Mouse (Mus musculus): Measurements from ENCODE around the gene Snrnp27. TPM values are rescaled to one million over a fixed set of nuclear protein-coding genes. Genes with fewer than 3 reads are reported as not detected.

Gene Snrnp27
- polyA plus RNA-seq (2017; shearing (Covaris generic)) = 100 to 1,000 TPM; 108 to 114 TPM

DNA sequence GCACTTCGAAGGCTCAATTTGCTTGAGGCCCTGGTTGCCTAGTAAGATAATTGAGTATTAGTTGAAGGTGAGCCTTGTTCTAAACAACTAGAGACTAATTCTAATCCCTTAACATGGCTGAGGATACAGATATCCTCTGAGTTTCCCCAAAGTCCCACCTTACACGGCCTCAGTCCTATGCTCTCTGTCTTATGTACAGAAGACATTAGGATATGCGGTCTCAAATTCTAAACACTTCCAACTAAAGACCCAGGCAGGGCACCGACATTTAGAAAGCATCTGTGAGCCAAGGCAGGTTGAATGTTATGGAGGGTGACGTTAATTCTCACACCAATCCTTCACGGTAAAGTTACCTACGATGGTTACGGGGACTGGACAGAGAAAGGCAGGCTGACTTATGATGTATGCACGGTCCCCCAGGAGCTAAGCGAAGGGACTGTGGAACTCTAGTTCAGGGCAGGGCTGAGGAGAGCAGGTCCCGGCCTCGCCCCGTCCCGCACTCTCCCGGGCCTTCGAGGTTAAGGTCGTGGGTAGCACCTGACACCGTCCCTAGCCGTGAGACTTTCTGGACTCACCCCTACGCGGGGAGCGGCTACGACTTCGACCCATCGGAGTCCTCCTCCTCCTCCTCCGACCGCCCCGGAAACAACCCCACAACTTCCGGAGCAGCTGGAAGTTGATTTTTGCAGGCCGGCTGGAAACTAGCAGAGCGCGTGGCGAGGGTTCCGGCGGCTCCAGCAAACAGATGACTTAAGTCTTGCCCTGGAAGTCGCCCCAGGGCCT is at the start of gene Snrnp27:
TSS of gene Snrnp27 (minus strand) at position 651 of the 783 bp plus-strand sequence.
- ATAC-seq = peak; percentile 94

DNA sequence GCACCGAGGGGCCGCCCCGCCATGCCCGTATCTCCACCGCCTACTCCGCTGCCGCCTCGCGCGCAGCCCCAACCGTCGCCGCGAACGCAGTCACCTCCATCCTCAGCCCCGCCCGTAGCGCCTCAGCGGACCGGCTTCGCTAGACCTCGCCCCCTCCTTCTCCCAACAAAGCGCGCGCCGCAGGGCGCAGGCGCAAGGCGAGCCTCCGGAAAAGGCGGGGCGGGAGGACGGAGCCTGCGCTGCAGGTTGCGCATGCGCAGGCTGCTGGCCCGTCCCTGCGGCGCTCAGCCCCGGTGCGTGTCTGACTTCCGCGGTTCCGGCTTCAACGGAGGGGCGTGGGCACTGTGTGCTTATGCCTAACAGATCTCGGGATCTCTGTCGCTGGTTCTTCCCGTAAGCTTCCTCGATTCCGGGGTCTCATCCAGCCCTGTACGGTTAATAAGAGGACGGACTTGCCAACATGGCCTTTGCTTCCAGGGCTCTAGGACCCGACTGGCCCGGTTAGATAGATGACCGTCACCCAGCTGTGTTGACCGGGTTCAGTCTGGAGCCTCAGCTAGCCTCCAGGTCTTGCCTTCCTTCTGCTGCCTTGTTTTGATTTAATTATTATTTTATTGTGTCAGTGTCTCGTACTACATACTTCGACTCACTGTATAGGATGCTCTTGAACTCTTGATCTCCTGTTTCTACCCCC is 49.0 kb upstream of the Snrnp27 start, which contains the start of gene Gmcl1:
TSS of gene Gmcl1 (minus strand) at position 201 of the 694 bp plus-strand sequence.
- peak; percentile 94 for ATAC-seq

DNA sequence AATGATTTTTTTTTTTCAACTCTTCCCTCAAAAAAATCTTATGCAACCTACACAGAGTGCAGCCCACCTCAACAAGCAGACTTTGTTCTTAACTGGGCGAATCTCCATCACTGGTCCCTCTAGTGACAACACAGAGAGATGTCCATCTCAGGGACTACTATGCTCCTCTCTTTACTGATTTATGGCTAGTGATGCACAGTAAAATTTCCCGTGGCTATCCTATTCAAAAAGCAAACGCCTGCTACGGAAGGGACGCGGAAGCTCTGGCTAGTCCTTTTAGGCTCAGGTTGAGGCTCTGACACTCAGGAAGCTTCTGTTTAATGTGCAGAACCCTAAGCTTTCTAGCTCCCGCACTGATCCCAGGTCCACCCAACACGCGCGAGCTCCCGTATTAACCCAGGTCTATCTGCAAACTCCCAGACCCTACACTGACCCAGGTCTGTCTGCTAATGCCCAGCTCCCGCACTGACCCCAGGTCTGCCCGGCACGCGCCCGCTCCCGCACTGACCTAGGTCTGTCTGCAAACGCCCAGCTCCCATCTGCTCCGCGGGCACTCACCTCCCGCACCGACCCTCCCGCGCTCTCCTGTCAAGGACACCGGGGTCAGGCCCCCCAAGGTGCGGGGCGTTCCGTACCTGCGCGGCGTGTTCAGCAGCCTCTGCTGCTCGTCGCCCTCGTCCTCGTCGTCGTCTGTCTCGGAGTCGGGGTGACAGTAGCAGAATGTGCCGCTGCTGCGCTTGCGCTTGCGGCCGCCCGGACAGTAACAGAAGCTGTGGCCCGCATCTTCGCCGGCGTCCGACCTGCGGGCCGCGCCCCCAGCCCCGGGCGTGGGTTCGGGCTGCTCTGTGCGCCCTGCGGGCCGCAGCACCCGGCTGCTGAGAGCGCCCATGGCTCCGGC is 48.2 kb upstream of the Snrnp27 start:
- ATAC-seq = peak; percentile 16

DNA sequence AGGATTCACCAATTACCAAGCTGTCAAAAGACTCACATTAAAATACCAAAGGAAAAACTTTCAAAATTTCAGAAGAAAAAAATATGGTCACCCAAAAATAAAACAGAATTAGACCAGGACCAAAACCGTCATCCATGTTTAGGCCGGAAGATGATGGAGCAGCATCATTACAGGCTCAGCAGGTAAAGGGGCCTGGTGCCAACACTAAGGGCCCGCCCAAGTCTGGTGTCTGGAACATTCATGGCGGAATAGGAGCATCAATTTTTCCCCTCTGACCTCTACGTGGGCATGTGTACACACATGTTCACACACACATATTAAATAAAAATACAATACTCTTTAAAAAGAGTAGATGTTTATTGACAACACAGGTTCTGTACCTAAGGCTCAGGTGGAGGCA is 44.4 kb upstream of the Snrnp27 start:
- no peak for ATAC-seq

DNA sequence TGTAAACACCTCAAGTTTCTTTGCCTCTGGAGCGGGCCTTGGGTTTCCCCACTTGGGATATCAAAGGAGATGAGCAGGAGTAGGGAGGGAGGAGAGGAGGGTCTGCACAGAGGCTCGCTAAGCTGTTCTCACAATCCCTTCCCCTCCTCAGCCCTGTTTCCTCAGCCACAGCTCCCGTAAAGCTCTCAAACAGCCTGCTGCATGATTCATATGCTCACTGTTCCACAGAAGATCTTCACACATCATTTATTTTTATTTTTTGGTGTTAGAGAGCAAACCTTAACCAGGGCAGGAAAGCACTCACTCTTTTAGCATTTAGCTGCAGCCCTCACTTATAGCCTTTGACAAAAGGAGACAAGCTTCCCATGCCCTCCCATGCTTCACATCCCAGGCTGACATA is 37.7 kb upstream of the Snrnp27 start:
- ATAC-seq = no peak

DNA sequence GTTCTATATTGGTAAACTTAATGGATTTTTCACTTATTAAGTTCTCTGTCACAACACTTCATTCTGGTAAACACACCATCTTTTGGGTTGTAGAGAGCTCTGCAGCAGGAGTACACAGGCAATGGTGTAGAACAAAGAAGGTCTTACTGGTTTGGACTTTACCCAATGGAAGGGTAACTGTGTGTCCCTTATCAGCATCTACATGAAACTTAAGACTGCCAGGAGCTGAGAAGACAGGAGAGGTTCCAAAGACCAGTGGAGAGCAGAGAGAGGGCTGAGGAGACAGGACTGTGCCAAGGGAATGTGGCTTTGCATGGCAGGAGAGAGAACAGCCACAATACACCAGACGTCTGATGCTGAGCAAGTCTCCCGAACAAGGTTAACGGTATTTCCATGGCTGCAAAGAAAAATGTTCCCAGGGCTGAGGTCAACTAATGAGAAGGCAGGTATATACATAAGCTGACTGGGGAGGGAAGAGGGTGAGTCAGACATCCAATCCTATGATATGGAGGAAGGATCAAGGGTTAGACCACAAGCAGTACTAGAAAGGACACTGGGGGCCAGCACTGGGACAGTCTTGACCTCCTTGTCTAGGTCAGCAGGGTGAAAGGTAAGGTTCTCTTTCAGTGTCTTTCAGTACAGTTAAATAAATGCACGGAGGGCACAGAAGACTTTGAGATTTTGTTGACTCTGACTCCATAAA is 23.9 kb upstream of the Snrnp27 start:
- no peak for ATAC-seq

DNA sequence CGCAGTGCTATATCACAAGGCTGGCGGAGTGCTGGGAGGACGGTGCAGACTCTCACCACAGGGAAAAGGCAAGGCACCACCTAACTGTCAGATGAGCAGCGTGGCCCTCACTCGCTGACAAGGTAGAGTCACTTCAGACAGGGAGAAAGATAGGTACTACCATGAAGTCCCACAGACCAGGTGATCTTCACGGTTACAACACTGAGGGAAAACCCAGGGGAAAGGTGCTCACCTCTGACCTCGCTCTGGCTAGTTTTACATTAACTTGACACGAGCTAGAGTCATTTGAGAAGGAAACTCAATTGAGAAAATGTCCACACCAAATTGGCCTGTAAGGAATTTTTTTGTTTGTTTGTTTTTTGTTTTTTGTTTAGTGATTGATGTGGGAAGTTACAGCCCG is 18.3 kb upstream of the Snrnp27 start:
- no peak for ATAC-seq

DNA sequence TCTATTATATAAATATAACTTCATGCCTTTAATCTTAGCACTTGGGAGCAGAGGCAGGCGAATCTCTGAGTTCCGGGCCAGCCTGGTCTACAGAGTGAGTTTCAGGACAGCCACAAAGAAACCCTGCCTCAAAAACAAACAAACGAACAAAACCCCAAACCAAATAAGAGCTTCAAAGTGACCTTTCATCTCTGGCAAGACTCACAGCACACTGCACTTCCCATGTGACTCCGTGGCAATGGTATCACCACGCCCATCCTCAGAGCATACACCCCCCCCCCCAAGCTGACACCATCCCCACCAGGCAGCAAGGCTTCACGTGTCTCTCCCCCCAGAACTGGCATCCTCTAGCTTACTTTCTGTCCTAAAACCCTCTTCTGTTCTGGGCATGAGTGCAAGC is 13.6 kb upstream of the Snrnp27 start:
- no peak for ATAC-seq

DNA sequence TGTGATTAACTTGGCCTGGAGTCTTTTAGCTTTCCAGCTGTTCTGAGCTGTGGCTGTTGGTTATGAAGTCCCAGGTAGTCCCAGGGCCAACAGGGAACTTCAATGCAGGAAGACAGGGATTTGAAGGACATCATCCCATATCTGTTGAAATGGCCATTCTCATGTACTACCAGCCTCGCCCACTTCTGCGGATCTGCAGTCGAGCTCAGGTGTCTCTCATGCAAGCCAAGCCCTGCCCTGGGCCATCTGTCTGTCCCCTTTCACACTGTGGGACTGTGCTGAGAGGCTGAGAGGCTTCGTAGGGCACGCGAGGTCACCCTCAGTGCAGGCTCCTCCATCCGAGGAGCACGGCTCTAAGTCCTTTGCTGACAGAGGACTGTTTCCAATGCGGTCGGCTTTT is 11.9 kb upstream of the Snrnp27 start:
- ATAC-seq = no peak

DNA sequence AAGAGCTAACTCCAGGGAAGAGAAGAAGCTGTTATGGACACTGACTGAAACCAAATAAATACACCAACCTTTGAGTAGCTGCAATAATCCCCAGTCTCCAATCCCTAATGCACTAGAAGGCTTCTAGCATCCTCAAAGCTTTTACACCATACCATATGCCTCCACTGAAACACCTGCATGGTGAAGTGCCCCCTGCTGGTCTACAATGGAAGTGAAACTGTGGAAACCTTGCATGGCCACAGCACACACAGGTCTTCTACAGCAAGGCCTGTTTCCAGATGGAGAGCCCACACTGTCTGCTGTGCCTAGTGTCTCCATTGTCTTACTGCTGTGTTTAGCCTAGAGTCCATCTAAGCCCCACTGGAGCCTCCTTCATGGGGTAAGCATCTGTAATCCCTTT is 10.1 kb upstream of the Snrnp27 start:
- ATAC-seq = peak; percentile 78

DNA sequence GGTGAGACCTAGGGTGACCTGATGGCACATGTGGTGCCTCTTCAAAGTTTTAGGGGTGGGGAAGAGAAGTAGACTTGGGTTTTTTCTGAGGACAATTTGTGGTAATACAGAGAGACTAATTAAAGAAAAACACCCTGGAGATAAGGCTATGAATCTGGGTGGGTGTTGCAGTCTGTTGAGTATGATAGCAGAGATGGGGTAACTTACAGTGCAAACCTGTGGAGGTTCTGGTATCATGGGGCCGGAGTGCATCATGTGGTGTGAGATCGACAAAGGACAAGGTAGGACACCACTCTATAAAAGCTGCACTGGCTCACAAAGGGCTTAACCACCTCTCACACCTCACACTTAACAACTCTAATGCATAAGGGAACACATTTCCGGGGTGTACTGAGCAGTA is 5.3 kb upstream of the Snrnp27 start:
- no peak for ATAC-seq

DNA sequence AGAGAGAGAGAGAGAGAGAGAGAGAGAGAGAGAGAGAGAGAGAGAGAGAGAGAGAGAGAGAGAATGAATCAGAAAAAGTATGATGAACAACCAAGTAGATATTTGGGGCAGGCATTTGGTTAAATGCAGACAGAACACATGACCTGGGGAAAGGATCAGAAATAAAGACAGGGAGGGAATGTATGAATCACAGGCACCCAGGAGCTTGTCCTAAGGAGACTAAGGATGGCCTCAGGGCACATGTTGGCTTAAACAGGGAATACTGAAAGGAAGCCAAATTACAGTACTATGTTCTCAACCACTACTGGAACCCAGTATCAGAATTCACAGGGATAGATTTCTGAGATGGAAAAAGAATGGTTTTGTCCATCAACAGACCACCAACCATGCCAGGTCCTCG is 2.6 kb upstream of the Snrnp27 start:
- no peak for ATAC-seq

DNA sequence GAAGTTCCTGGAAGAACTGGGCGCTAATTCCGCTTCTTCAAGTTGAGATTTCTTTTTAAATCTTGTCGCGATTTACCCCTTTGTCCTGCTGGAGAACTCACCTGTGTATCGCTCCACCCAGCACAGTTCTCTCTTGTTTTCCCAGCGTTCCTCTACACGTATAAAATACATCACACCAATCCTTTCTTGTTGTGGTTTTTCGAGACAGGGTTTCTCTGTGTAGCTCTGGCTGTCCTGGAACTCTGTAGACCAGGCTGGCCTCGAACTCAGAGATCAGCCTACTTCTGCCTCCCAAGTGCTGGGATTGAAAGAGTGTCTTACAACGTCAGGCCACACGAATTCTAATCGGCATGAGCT is 311 bp upstream of the Snrnp27 start:
- no peak for ATAC-seq

DNA sequence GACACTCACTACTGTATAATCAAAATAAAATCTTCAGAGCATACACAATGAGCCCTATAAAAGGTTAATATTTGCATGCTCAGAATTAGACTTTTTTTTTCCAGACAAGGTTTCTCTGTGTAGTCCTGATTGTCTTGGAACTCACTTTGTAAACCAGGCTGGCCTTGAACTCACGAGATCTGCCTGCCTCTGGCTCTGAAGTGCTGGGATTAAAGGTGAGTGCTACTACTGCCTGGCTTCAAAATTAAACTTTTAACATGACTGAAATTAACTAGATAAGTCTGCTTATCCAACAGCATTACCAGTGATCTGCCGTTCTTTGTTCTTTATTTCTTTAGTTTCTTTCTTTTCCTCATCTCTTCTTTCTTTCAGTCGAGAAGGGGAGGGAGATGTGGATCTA is 3.0 kb downstream of the Snrnp27 start:
- no peak for ATAC-seq

DNA sequence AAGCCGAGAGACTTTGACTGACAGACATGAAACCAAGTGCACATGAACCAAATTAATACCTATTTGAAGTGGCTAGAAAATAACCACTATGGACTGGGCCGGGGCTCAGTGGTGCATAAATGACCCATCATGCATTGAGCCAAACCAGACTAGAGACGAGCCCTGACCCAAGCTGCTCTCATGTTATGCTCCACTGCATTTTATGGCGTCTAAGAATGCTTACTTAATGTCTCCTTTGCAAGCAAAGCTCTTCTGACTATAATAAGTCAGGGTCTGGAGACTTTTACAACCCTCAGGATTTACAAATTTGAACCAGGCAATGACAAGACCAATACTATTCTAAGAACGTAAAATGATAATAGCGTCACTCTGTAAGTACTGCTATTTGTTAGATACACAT is 6.0 kb downstream of the Snrnp27 start:
- no peak for ATAC-seq

DNA sequence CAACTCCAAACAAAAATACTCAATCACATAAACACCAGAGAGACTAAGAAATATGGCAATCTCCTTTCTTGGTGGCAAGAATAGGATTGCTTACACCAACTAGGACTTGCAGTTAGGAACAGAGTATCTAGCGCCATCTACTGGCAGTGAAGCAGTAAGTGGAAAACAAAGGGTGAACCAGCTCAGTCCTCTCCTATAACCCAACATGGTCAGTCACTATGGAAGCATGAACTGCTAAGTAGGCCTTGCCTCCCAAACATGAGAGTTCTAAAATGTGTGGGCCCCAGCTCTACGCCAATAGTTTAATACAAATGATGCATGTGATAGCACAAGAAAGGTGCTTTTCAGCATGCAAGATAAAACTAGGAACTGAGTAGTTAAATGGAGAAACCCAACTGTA is 13.4 kb downstream of the Snrnp27 start:
- no peak for ATAC-seq

DNA sequence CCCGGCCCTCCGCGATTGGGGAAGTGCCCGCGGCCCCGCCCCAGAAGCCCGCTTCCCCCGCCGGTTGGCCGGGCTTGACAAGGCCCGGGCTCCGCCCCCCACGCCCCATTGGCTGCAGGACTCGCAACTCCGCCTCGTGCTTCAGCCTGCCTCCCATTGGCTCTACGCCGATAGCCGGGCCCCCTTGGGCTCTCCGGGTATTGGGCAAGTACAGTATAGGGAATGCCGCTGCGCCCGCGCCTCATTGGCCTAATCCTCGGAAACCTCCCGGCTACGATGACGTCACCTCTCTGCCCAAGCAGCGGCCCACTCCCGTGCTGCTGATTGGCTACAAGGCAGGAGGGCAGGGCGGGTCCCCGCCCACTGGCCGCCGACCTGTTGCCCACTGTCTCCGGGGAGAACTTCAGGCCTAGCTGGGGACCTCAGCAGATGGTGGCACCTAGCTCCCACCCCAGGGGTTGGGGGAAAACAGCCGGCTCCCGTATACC is 15.0 kb downstream of the Snrnp27 start:
- peak; percentile 93 for ATAC-seq

DNA sequence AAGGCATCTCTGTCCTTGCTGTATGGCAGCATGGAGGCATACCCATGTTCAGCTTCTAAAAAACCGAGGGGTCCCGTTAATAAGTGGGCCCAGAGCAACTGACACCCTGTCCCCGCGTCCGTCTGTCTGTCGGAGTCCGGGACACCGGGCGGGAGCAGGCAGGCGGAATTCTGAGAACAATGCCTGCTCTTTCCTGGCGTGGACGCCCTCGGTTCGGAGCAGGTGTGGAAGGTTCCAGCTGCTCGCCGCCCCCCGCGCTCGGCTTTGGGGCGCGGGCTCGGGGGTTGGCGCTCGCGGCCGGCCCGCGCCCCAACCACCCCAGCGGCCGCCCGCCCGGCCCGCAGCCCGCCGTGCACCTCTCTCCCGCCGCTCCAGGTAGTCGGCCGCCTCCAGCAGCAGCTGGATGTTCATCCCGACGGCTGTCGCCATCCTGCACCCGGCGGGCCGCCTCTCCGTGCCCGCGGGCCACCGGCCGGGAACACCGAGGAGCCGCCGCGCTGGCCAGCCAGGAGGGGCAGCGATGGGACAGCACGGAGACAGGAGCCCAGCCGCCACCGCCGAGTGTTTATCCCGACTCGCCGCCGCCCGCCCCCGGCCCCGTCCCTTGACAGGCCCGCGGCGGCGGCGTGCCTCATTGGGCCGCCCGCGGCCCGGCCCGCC is 15.6 kb downstream of the Snrnp27 start, which contains the start of gene Mxd1:
TSS of gene Mxd1 (minus strand) at position 582 of the 660 bp plus-strand sequence.
- no peak for ATAC-seq

DNA sequence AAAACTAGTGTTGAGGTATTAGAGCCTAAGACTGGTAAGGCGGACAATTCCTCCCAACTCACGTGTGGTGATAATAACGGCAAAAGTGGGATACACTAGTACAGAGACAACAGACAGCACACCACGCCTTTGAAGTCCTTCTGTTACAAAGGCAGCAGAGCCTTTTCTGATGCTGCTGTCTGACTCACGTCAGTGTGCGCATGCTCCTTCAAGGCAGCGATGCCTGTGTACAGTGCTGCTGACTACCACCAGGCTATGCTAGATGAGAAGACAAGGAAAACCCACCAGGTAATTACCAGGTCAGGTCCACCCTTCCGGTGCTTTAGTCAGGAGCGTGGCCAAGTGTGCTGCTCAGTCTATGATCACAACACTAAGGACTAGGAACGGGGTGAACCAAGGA is 17.3 kb downstream of the Snrnp27 start:
- ATAC-seq = no peak

DNA sequence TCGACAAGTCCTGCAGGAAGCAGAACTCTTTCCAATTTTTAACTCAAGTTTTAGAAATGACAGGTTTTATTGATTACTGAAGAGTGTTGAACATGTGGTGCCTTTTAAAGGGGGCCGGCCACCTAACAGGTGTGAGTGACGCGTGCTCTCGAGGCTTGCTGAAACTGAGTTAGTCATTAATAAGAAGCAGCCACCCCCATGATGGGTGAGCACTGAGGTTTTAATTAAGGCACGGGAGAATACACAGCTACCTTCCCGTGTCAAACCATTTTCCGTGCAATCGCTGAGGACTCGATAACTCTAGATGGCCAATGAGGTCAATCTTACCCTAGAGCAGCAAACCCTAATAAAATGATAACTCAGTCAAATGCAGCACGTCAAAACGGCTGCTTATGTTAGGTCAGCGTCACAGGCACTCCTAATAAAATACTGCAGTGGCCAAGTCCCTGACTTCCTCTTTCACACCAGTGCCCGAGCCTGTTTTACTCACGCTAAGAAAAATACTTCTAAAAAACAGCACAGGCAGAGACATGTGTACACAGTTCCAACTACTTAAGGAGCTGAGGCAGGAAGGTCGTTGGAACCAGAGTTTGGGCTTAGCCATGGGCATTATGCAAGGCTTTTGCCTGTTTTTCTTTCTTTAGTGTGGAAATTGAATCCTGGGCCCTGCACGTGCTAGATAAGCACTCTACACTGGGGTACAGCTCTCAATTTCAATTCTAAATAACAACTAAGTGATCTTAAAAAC is 18.6 kb downstream of the Snrnp27 start:
- ATAC-seq = no peak

DNA sequence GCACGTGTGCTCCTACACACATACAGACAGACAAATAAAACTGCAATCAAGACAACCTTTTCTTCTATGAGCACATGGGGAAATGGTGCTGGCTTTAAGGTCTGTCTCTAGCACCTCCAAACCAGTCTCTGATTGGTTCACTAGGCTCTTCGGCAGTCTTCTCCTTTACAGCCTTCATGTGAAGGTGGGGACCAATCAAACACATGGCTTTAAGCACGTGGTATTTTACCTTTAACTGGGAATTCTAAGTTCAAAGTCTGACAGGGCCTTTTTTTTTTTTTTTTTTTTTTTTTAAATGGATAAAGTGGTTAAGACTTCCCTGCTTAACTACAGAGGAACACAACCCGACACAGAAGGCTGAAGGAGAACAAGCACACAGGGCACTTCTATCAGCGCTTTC is 19.2 kb downstream of the Snrnp27 start:
- no peak for ATAC-seq
